Mouse (Mus musculus) lung, adult 2 months (tissue): ENCODE data around the gene S100z. TPM values are rescaled to one million over a fixed set of nuclear protein-coding genes. Genes with fewer than 3 reads are reported as not detected.

Source experiments
- DNase-seq: peaks from one replicate; pipeline ENCODE4 v3.0.0; 2022
- H3K4me1 ChIP-seq: fragments of 200-500 bp; 2 replicates; pipeline ENCODE4 v1.6.1; 2011; ENCODE audit warnings: low read length; ENCODE audit not compliant: control insufficient read depth, insufficient read depth
- H3K4me3 ChIP-seq: fragments of 200-500 bp; replicated peaks from 2 replicates; pipeline ENCODE3; 2011; ENCODE audit warnings: low read depth, mild to moderate bottlenecking, control low read depth, low read length; ENCODE audit errors: extremely low read depth
- CTCF ChIP-seq: fragments of 200-500 bp; IDR thresholded peaks from 2 replicates; pipeline ENCODE4 v1.5.1; 2011; ENCODE audit warnings: mild to moderate bottlenecking, low read length, control low read depth; ENCODE audit not compliant: insufficient read depth
- POLR2A ChIP-seq: fragments of 200-500 bp; IDR thresholded peaks from 2 replicates; pipeline ENCODE4 v1.6.1; 2011; ENCODE audit warnings: low read depth, mild to moderate bottlenecking, control low read depth, low read length, borderline replicate concordance; ENCODE audit errors: extremely low read depth
- WGBS: fragments of 180-500 bp; shearing (Covaris S2); methylation state at CpG from one replicate; pipeline ENCODE4 v1.1.7; 2018; 5-methylcytosine and 5-hydroxymethylcytosine counted together
- polyA plus RNA-seq: library from polyadenylated mRNA; depleted of rRNA; stranded (reverse); fragments of >200 nt; gene quantifications from 2 replicates; pipeline ENCODE4 v1.2.3, GENCODE M21; 2012; rRNA removed

S100z gene
- polyA plus RNA-seq, 1 experiment, result not detected

DNA sequence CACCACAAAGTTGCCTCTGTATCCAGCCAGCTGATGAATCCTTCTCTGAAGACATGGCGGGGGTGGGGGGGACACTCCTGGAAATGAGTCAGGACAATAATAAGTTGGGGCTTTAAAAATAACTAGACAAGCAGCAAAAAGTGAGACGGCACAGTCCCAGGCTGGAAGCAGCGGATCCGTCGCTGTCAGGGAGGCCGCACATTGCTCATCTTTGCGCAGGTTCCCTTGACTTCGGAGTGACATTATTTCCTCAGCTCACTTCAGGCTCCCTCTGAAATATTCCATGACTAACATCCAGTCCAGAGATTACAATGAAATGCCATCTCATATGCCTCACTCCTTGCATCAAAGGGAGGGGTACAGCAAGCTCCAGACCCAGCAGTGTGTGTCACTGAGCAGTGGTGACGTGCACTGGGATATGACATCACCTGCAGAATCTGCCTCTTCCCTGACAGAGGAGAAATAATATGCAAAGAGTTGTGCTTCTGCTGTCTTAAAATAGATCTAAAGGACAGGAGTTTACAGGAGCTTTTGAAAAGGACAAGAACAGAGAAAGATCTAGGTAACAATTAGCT is 27.8 kb downstream of the S100z start:
- no peak for TF ChIP-seq POLR2A
- TF ChIP-seq CTCF, result no peak
- 86% methylated on average over 9 of the region's 9 CpGs for WGBS
- Histone ChIP-seq H3K4me3 (no peak overlapping the region), H3K4me1 (no peaks in the 10 kb centered on the region)
- no peak for DNase-seq

DNA sequence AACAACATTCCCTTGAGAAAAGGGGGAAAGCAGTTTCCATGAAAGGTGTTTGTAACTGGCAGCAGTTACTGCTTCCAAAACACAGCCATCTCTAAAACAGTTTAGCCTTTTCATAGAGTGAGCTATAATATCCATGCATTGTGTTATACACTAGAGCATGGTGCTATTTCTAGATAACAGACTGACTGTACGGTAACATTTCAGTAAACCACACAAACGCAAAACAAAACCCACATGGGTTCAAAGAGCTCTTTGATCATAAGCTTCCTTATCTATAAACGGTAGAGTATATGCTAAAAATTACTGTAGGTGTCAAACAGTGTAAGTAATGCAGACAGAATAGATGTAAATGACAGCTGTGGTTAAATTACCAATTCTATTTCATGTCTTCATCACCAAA is 28.8 kb downstream of the S100z start:
- Histone ChIP-seq H3K4me1 (no peaks in the 10 kb centered on the region), H3K4me3 (no peak overlapping the region)
- no peak for DNase-seq
- WGBS, result 40% methylated on average over 3 of the region's 3 CpGs
- TF ChIP-seq POLR2A, result no peak
- TF ChIP-seq CTCF, result no peak

DNA sequence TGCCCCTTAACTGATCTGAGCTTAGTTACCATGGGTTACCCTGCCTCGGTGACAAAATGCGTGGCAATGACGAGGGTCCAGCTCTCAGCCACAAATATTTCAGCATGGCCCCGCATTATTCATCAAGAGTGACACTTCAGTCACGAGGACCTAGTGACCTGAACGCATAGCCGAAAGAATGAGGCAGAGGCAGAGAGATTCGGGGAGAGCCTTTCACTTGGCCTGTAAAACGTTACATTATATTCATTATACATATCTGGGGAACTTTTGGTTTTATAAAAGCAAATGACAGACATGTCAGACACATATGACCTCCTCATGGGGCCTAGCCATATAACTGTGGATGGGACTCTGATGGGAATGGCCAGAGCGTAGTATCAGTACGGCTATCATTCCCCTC is 33.7 kb downstream of the S100z start, which contains the start of gene Crhbp:
Crhbp (minus strand) TSS at position 101 of the 400 bp plus-strand sequence.
- TF ChIP-seq CTCF (no peak), POLR2A (no peak)

DNA sequence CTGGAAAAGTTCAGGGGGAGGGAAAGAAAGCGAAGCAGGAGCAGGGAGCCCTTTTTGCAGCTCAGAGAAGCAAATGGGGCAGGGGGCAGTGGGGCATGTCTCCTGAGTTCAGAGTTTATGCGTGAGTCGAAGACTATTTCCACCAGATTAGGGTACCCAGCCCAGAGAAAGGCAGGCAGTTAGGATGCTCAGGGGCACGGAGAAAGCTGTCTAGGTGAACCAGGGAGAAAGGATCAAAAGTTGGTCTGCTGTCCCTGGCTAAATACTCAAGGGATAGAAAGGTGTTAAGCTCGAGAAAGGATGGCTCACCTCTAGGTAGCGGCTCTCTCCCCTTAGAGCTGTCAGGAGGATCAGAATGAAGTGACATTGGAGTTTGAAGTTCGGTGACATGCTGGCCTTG is 34.2 kb downstream of the S100z start:
- Histone ChIP-seq H3K4me3 (no peak overlapping the region), H3K4me1 (no peaks in the 10 kb centered on the region; the same call in 1 of the 2 replicates)
- TF ChIP-seq CTCF (no peak), POLR2A (no peak)
- WGBS, result 17% methylated on average over 7 of the region's 7 CpGs
- DNase-seq, result no peak

More for the DNA sequence above, 33.7 kb downstream of the S100z start, which contains the start of gene Crhbp:
- Histone ChIP-seq H3K4me1 (no peaks in the 10 kb centered on the region; the same call in 1 of the 2 replicates), H3K4me3 (no peak within 1 kb of the TSS)
- WGBS, result 60% methylated on average over 11 of the region's 11 CpGs
- no peak for DNase-seq

DNA sequence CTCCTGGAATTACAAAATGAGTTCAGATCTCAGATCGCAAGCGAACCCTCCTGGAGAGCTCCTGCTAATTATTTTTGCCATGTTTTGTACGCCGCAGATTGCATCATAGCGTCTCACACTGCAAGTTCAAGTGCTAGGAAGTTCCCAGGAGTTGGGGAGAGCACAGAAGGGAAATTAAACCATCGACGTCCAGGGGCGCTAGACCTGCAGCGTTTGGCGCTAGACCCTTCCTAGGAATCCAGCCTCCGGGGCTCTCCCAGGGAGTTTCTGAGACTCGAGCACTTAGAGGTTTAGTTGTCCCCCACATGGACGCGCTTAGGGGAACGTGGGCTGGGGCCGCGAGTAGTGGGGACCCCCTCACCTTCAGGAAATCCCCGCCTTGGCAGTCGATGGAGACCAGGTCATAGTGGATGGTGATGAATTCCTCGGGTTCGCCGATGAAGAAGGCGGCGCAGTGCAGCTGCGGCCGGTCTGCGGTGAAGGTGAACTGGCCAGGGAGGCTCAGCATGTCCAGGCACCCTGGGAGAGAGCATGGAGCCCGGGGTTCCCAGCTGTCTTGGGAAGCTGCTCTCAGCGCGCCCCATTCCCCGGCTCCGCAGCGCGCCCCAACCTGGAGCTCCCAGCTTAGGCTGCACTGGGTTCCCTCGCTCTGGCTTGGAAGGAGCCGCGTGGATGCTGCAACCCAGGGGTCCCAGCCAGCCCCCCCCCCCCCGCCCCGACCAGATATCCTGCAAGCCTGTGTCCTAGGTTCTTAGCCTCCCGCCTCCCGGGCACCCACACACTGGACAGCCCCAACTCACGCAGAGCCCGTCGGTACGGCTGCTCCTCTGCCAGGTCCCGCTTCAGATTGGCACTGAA is 34.9 kb downstream of the S100z start:
- TF ChIP-seq POLR2A, result no peak
- no peak for TF ChIP-seq CTCF
- WGBS, result 3% methylated on average over 46 of the region's 46 CpGs
- no peaks in the 10 kb centered on the region; the same call in 1 of the 2 replicates for H3K4me1 ChIP-seq
- DNase-seq, result no peak
- H3K4me3 ChIP-seq, result no peak overlapping the region

DNA sequence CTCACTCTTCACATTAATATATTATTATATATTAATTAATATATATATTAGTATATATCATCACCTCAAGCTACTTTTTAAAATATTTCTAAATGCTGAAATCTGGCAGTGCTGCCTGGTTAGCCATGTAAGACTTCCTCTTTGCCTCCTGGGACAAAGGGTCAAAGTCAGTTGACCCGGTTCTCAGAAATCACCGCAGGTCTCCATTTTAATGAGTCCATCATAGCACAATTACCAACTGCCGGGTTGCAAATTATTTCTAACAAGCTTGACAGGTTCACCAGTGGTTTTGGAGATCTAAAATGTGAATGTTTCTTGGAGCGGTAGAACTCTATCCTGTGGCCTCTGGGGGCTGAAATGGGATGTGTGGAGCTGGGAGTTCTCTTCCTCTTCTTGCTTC is 35.6 kb downstream of the S100z start:
- H3K4me3 ChIP-seq, result no peak overlapping the region
- no peak for DNase-seq
- TF ChIP-seq POLR2A (no peak), CTCF (no peak)
- WGBS, result 30% methylated on average over 4 of the region's 4 CpGs
- H3K4me1 ChIP-seq, result no peaks in the 10 kb centered on the region; the same call in 1 of the 2 replicates

DNA sequence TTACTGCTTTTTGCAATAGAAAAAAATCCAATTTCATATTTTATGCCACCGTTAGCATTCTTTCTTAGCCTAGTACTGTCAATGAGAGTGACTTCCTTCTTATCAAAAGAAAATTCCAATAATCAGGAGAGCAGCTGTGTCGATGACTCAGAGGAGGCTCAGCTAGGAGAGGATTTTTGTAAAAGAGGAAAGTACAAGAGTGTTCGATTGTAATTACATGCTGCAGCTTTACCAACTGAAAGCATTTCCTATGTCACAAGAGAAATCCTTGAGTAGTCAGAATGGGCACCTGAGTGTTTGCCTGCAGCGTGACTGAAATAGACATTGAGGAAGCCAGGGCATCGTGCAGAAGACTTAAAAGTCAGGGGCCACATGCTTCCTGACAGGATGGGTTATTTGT is 39.0 kb downstream of the S100z start:
- Histone ChIP-seq H3K4me1 (no peaks in the 10 kb centered on the region; the same call in 1 of the 2 replicates), H3K4me3 (no peak overlapping the region)
- WGBS, result 47% methylated on average over 5 of the region's 5 CpGs
- DNase-seq, result no peak
- no peak for TF ChIP-seq POLR2A
- TF ChIP-seq CTCF, result no peak

DNA sequence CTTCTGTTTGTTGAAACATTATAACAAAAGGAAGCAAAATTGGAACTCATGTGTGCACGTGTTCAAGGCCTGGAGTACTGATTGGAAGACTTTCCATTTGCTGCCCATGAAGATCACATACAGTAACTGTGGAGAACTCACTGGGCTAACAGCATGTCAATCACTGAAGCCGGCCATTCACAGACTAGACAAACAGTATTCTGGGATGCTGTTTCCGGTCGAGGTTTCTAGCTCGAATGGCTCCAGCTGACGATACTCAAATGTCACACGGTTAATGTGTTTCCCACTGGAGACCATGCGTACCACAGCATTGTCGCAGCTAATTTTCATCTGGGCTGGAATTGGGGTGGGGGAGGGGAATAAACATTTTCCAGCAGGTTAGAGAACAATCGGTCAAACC is 46.8 kb downstream of the S100z start:
- WGBS, result 65% methylated on average over 10 of the region's 10 CpGs

DNA sequence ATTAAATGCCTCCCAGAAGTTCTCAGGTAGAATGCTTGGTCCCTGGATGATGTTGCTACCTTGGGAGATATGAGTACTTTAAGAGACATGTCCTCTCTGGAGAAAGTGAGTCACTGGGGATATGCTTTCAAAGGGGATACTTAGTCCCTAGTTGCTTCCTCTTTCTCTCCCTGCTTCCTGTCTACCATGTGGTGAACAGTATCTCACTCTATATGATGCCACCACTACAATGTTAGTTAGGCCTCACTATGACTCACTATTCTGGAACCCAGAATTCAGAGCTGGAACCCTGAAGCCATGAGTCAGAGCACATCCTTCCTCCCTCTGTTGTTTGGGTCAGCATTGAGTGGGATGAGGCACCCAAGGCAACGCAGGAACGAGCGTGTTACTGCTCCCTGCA is 51.0 kb downstream of the S100z start:
- DNase-seq, result no peak
- 57% methylated on average over 3 of the region's 3 CpGs for WGBS
- no peak for TF ChIP-seq POLR2A
- no peak for TF ChIP-seq CTCF
- Histone ChIP-seq H3K4me1 (no peaks in the 10 kb centered on the region), H3K4me3 (no peak overlapping the region)

More for the DNA sequence above, 46.8 kb downstream of the S100z start:
- DNase-seq, result no peak
- no peak for TF ChIP-seq CTCF
- no peak for TF ChIP-seq POLR2A
- H3K4me3 ChIP-seq, result no peak overlapping the region
- H3K4me1 ChIP-seq, result no peaks in the 10 kb centered on the region

Other genes with a start within 250 kb of the S100z start
- gene Pde8b, start 228.4 kb downstream of the S100z start, polyA plus RNA-seq, result 38.8 and 52.6 TPM in 2 replicates
- gene Zbed3, start 155.1 kb downstream of the S100z start, polyA plus RNA-seq, result 23.4 and 26.1 TPM in 2 replicates
- gene Aggf1, start 103.4 kb downstream of the S100z start, polyA plus RNA-seq, result 18.2 TPM in 2 replicates
- not detected in 2 replicates for gene Crhbp, start 33.8 kb downstream of the S100z start, polyA plus RNA-seq
- gene F2rl1, start 46.5 kb upstream of the S100z start, polyA plus RNA-seq, result 10.7 and 12.4 TPM in 2 replicates
- 116 TPM in 2 replicates for gene F2r, start 139.8 kb upstream of the S100z start, polyA plus RNA-seq
- 1.6 and 2.3 TPM in 2 replicates for gene F2rl2, start 218.1 kb upstream of the S100z start, polyA plus RNA-seq